Mouse (Mus musculus) midbrain, embryonic 15.5 days (tissue): Measurements from ENCODE around the gene Ttll9. TPM values are rescaled to one million over a fixed set of nuclear protein-coding genes. Genes with fewer than 3 reads are reported as not detected.
A peak's percentile ranks its signal among the peaks of the same experiment; 100 is the strongest.

ENCODE experiments used
- ATAC-seq: fragments of 200-750 bp; cut with Nextera tagmentation; replicated peaks from 2 replicates; pipeline ENCODE4 v1.8.0; 2017; ENCODE audit warnings: moderate TSS enrichment
- H3K27ac ChIP-seq: fragments of 300-500 bp; sonication (generic); 2 replicates; pipeline ENCODE4 v1.5.1; 2015; ENCODE audit warnings: mild to moderate bottlenecking, inconsistent platforms
- H3K27me3 ChIP-seq: fragments of 300-500 bp; sonication (generic); replicated peaks from 2 replicates; pipeline ENCODE4 v1.6.1; 2015; ENCODE audit warnings: inconsistent platforms
- H3K36me3 ChIP-seq: fragments of 300-500 bp; sonication (generic); replicated peaks from 2 replicates; pipeline ENCODE4 v1.6.1; 2015; ENCODE audit warnings: inconsistent platforms
- H3K4me1 ChIP-seq: fragments of 300-500 bp; sonication (generic); 2 replicates; pipeline ENCODE4 v1.6.1; 2015; ENCODE audit warnings: inconsistent platforms
- H3K4me2 ChIP-seq: fragments of 300-500 bp; sonication (generic); 2 replicates; pipeline ENCODE4 v1.6.1; 2015; ENCODE audit warnings: inconsistent platforms, mild to moderate bottlenecking, moderate library complexity
- H3K4me3 ChIP-seq: fragments of 300-500 bp; sonication (generic); 2 replicates; pipeline ENCODE4 v1.5.1; 2015; ENCODE audit warnings: mild to moderate bottlenecking, inconsistent platforms
- H3K9ac ChIP-seq: fragments of 300-500 bp; sonication (generic); 2 replicates; pipeline ENCODE4 v1.6.1; 2015; ENCODE audit warnings: mild to moderate bottlenecking, inconsistent platforms
- H3K9me3 ChIP-seq: fragments of 300-500 bp; sonication (generic); 2 replicates; pipeline ENCODE4 v1.6.1; 2016; ENCODE audit warnings: inconsistent platforms
- WGBS: fragments of 180-500 bp; shearing (Covaris S2); methylation state at CpG from one replicate; pipeline ENCODE4 v1.1.7; 2015; ENCODE audit warnings: mixed read lengths; 5-methylcytosine and 5-hydroxymethylcytosine counted together
- polyA plus RNA-seq: library from polyadenylated mRNA; unstranded; fragments of >200 nt; fragmentation: Nextera tagmentation; extraction: Ambion mirVana; gene quantifications from 2 replicates; pipeline ENCODE4 v1.2.1, GENCODE M21; 2015

Gene Ttll9
- polyA plus RNA-seq, 1 experiment from 2014 or later, result 8.8 TPM

GRCm38 (mm10) chr2:152997046-152997445, 34.8 kb downstream of the Ttll9 start:
- H3K4me2 ChIP-seq, result no peak overlapping the region
- H3K4me3 ChIP-seq, result no peak overlapping the region
- 76% methylated on average over 4 of the region's 4 CpGs for WGBS
- no peak overlapping the region for H3K9ac ChIP-seq
- H3K4me1 ChIP-seq, result no peaks in the 10 kb centered on the region
- no peaks in the 10 kb centered on the region for H3K36me3 ChIP-seq
- H3K27me3 ChIP-seq, result no peaks in the 10 kb centered on the region
- ATAC-seq, result no peak
- no peaks in the 10 kb centered on the region for H3K9me3 ChIP-seq
- H3K27ac ChIP-seq, result no peak overlapping the region

GRCm38 (mm10) chr2:153002492-153003248, 40.4 kb downstream of the Ttll9 start:
- H3K9me3 ChIP-seq, result no peaks in the 10 kb centered on the region
- H3K4me2 ChIP-seq, result no peak overlapping the region
- H3K4me3 ChIP-seq, result no peak overlapping the region
- peaks cover 2% of the 10 kb centered on the region; the same call in 1 of the 2 replicates for H3K36me3 ChIP-seq
- ATAC-seq, result no peak
- 0 out of 2 replicates have a peak, but pooled peaks cover 3% of the 10 kb centered on the region for H3K4me1 ChIP-seq
- 88% methylated on average over 15 of the region's 15 CpGs for WGBS
- H3K27me3 ChIP-seq, result no peaks in the 10 kb centered on the region
- no peak overlapping the region for H3K9ac ChIP-seq
- H3K27ac ChIP-seq, result no peak overlapping the region

GRCm38 (mm10) chr2:153003681-153004338, 41.5 kb downstream of the Ttll9 start:
- H3K4me3 ChIP-seq, result no peak overlapping the region
- H3K27ac ChIP-seq, result no peak overlapping the region
- peaks cover 13% of the 10 kb centered on the region; the same call in 1 of the 2 replicates for H3K36me3 ChIP-seq
- H3K9ac ChIP-seq, result no peak overlapping the region
- no peaks in the 10 kb centered on the region for H3K27me3 ChIP-seq
- 0 out of 2 replicates have a peak, but pooled peaks cover 3% of the 10 kb centered on the region for H3K4me1 ChIP-seq
- no peaks in the 10 kb centered on the region for H3K9me3 ChIP-seq
- 28% methylated on average over 13 of the region's 13 CpGs for WGBS
- H3K4me2 ChIP-seq, result no peak overlapping the region
- no peak for ATAC-seq

GRCm38 (mm10) chr2:153005981-153006380, 43.7 kb downstream of the Ttll9 start:
- Histone ChIP-seq H3K9ac (no peak overlapping the region), H3K36me3 (peaks cover 28% of the 10 kb centered on the region; the same call in 1 of the 2 replicates), H3K4me3 (no peak overlapping the region), H3K4me2 (no peak overlapping the region), H3K27ac (no peak overlapping the region), H3K27me3 (no peaks in the 10 kb centered on the region), H3K9me3 (no peaks in the 10 kb centered on the region), H3K4me1 (0 out of 2 replicates have a peak, but pooled peaks cover 3% of the 10 kb centered on the region)
- WGBS, result 92% methylated on average over 3 of the region's 3 CpGs
- ATAC-seq, result no peak

DNA sequence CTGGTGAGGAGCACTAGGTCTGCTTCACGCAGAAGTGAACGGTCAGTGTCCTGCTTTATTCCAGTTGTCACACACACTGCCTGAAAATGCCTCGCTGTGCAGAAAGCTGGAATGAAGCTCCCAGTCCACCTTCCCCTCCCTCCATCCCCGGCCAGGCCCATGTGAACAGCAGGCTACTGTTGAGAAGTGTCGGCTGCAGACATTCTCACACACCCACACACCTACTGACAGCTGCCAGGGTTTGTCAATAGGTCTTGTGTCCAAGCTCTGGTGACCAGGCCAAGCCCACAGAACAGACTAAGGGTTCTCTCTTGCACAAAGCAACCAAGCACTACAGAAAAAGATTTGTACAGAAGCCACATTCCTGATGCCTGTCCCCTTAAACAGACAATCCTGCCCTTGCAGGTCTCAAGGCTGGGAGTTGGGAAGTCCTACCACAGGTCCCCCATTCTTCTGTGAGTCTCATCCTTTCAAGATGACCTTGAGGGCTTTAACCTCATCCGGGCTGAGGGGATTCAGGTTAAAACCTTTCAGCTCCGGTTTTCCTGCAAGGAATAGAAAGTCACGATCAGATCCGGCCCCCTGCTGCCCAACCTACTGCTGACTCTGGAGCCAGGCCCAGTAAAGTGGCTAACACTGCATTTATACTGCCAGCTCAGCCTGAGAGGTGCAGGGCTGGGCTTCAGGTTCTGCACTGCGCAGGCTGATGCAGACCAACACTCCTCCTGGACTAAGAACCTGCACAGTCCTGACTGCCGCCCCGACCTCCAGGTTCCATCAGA, 47.1 kb downstream of the Ttll9 start:
- 88% methylated on average over 12 of the region's 12 CpGs for WGBS
- Histone ChIP-seq H3K4me2 (no peak overlapping the region), H3K9ac (no peak overlapping the region), H3K27ac (no peak overlapping the region), H3K36me3 (peaks cover 33% of the 10 kb centered on the region; the same call in 1 of the 2 replicates), H3K4me1 (peaks cover 8% of the 10 kb centered on the region), H3K27me3 (no peaks in the 10 kb centered on the region), H3K4me3 (no peak overlapping the region), H3K9me3 (no peaks in the 10 kb centered on the region)
- ATAC-seq, result no peak

- Histone ChIP-seq H3K4me1 (peaks cover 10% of the 10 kb centered on the region), H3K4me3 (peak overlapping the region; percentile 83), H3K27me3 (0 out of 2 replicates have a peak, but pooled peaks cover 5% of the 10 kb centered on the region), H3K9ac (no peak overlapping the region), H3K36me3 (peaks cover 19% of the 10 kb centered on the region; the same call in 1 of the 2 replicates), H3K9me3 (no peaks in the 10 kb centered on the region), H3K4me2 (peak overlapping the region; percentile 65), H3K27ac (no peak overlapping the region)
- ATAC-seq, result no peak
- 94% methylated on average over 11 of the region's 11 CpGs for WGBS
These were observed 51.6 kb downstream of the Ttll9 start for GRCm38 (mm10) chr2:153013724-153014515.

DNA sequence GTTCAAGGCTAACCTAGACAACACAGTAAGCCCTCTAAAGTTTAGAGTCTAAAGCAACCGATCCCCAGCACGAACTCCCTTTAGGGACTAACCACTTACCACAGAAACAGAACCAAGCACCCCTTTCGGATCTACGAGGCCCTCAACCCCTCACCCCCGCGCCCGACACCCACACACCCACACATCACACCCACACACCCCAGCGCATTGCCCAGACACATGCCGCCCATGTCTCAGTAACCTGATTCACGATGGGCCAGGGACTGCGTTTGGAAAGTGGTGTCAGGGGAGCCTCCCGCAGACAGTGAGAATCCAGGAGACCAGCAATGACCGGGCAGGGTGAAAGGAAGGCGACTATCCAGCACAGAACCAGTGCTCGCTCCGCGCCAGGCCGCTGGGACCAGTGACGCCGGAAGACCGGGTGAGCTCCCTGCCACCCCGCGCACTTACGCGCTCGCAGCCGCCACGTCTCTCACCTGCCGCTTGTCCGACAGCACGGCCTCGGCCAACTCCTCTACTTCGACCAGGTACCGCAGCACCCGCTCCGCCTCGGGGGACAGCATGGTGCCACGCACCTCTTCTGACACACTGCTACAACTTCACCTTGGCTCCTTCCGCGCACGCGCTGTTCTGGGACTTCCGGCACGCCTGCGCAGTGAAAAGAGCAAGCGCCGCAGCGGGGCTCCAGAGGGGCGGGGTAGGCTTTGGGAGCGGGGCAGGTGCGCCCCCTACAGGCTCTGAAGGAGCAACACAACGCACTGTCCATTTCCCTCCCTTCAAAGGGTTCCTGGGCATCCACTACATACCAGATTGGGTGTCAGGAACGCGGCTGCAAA, 52.7 kb downstream of the Ttll9 start, which contains the start of gene Pdrg1:
Gene Pdrg1 (minus strand): TSS at position 670 of the 836 bp plus-strand sequence.
- WGBS, result 1% methylated on average over 54 of the region's 54 CpGs
- H3K9me3 ChIP-seq, result no peaks in the 10 kb centered on the region

GRCm38 (mm10) chr2:153015804-153016203, 53.5 kb downstream of the Ttll9 start:
- 0 out of 2 replicates have a peak, but pooled peaks have one; percentile 32 for ATAC-seq
- peak overlapping the region; percentile 22; the same call in 1 of the 2 replicates for H3K27ac ChIP-seq
- 37% methylated on average over 8 of the region's 8 CpGs for WGBS

More for the DNA sequence above, 52.7 kb downstream of the Ttll9 start, which contains the start of gene Pdrg1:
- Histone ChIP-seq H3K9ac (peak within 1 kb of the TSS; percentile 76), H3K36me3 (peaks cover 13% of the 10 kb centered on the region; the same call in 1 of the 2 replicates), H3K4me3 (peak within 1 kb of the TSS; percentile 83), H3K4me1 (peaks cover 10% of the 10 kb centered on the region), H3K27me3 (0 out of 2 replicates have a peak, but pooled peaks cover 5% of the 10 kb centered on the region), H3K27ac (peak within 1 kb of the TSS; percentile 22), H3K4me2 (peak within 1 kb of the TSS; percentile 65)
- ATAC-seq, result peak; percentile 95

DNA sequence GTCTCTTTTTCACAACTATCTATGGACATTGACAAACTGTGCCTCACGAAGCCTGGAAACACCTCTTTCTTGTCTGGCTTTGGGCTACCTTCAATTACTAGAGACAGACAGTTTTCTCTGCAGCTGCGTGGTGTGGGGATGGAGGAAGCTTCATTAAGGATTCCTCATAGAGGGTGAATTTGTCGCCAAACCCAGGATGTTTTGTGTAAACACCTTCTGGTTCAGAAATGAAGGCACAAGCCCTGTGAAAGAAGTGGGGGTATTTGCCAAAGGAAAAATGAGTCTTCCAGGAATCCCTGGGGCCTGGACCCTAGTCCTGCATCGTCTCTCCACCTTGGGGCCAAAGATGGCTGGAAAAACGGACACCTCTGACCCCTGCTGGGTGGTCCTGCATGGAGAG, 54.5 kb downstream of the Ttll9 start:
- Histone ChIP-seq H3K36me3 (peaks cover 4% of the 10 kb centered on the region; the same call in 1 of the 2 replicates), H3K9me3 (no peaks in the 10 kb centered on the region), H3K4me3 (no peak overlapping the region), H3K4me1 (peaks cover 10% of the 10 kb centered on the region), H3K27ac (no peak overlapping the region), H3K27me3 (0 out of 2 replicates have a peak, but pooled peaks cover 5% of the 10 kb centered on the region), H3K4me2 (no peak overlapping the region), H3K9ac (no peak overlapping the region)
- ATAC-seq, result no peak
- 45% methylated on average over 5 of the region's 5 CpGs for WGBS

More at GRCm38 (mm10) chr2:153015804-153016203, 53.5 kb downstream of the Ttll9 start:
- H3K4me2 ChIP-seq, result peak overlapping the region; percentile 65
- peaks cover 10% of the 10 kb centered on the region for H3K4me1 ChIP-seq
- 0 out of 2 replicates have a peak, but pooled peaks cover 5% of the 10 kb centered on the region for H3K27me3 ChIP-seq
- H3K9ac ChIP-seq, result 0 out of 2 replicates have a peak overlapping the region, but pooled peaks have one; percentile 3
- H3K9me3 ChIP-seq, result no peaks in the 10 kb centered on the region
- H3K4me3 ChIP-seq, result peak overlapping the region; percentile 83
- peaks cover 5% of the 10 kb centered on the region; the same call in 1 of the 2 replicates for H3K36me3 ChIP-seq

DNA sequence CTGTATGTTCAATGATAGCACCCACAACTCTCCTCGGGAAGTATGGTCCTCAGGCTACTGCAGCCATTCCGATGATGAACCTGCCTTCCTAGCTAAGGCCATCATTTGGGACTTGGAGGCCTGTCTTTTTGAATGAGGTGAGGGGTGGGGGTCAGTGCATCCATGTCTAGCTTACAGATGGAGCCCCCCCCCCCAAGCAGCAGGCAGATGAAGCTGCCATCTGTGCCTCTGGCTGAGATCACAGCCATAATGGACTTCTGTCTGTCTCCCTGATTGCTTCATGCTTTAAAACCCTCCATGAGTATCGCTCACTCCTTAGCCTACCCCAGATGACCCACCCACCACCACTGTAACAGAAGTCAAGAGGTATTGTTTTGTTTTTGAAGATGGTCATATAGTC, 57.1 kb downstream of the Ttll9 start:
- H3K9me3 ChIP-seq, result no peaks in the 10 kb centered on the region
- ATAC-seq, result no peak
- no peak overlapping the region for H3K4me2 ChIP-seq
- WGBS, result 83% methylated on average over 3 of the region's 3 CpGs
- H3K27ac ChIP-seq, result no peak overlapping the region
- H3K4me1 ChIP-seq, result peaks cover 3% of the 10 kb centered on the region
- 0 out of 2 replicates have a peak, but pooled peaks cover 5% of the 10 kb centered on the region for H3K27me3 ChIP-seq
- no peak overlapping the region for H3K9ac ChIP-seq
- no peak overlapping the region for H3K4me3 ChIP-seq
- no peaks in the 10 kb centered on the region for H3K36me3 ChIP-seq
